Mouse (Mus musculus): Measurements from ENCODE around the gene Ist1. TPM values are rescaled to one million over a fixed set of nuclear protein-coding genes. Genes with fewer than 3 reads are reported as not detected.

Gene Ist1
- polyA plus RNA-seq (2012; rRNA removed) = 24.7 and 26.5 TPM in 2 replicates

GRCm38 (mm10) chr8:109693146-109693900, at the start of gene Ist1:
Ist1 (minus strand) TSS chr8:109693260.

GRCm38 (mm10) chr8:109737237-109738048, 44.4 kb upstream of the Ist1 start, which contains the start of gene Atxn1l:
Atxn1l (minus strand) TSS chr8:109737739.

GRCm38 (mm10) chr8:109705320-109706075, 12.4 kb upstream of the Ist1 start, which contains the start of gene Zfp821:
Zfp821 (plus strand) TSS chr8:109705546.

Other genes with a start within 250 kb of the Ist1 start
- gene Pmfbp1, start 199.2 kb downstream of the Ist1 start, polyA plus RNA-seq (2012; rRNA removed) = not detected in 2 replicates
- 6.2 and 8.4 TPM in 2 replicates for gene Dhx38, start 127.4 kb downstream of the Ist1 start, polyA plus RNA-seq (2012; rRNA removed)
- 2.6 and 2.7 TPM in 2 replicates for gene Txnl4b, start 127.4 kb downstream of the Ist1 start, polyA plus RNA-seq (2012; rRNA removed)
- gene Hp, start 114.1 kb downstream of the Ist1 start, polyA plus RNA-seq (2012; rRNA removed) = 1,566 and 1,769 TPM in 2 replicates
- 11.4 and 15.1 TPM in 2 replicates for gene Dhodh, start 84.6 kb downstream of the Ist1 start, polyA plus RNA-seq (2012; rRNA removed)
- 0.54 and 0.80 TPM in 2 replicates for gene Pkd1l3, start 78.7 kb downstream of the Ist1 start, polyA plus RNA-seq (2012; rRNA removed)
- gene Zfp821, start 12.3 kb upstream of the Ist1 start, polyA plus RNA-seq (2012; rRNA removed) = 4.3 and 4.6 TPM in 2 replicates
- 2.6 and 3.1 TPM in 2 replicates for gene Atxn1l, start 44.5 kb upstream of the Ist1 start, polyA plus RNA-seq (2012; rRNA removed)
- 20.4 and 23.7 TPM in 2 replicates for gene Ap1g1, start 85.3 kb upstream of the Ist1 start, polyA plus RNA-seq (2012; rRNA removed)
- 4.3 and 5.0 TPM in 2 replicates for gene Phlpp2, start 175.3 kb upstream of the Ist1 start, polyA plus RNA-seq (2012; rRNA removed)